Mouse (Mus musculus) CH12F3 (cell line): ENCODE data around the gene Gsta3.

Experiments
- in situ Hi-C: fragments of 300-500 bp; cut with MboI; formaldehyde crosslinking; loops from 2 replicates; pipeline ENCODE4 v1.14.3; 2020; ENCODE audit warnings: low sequenced_read_pairs

Gene Gsta3

DNA sequence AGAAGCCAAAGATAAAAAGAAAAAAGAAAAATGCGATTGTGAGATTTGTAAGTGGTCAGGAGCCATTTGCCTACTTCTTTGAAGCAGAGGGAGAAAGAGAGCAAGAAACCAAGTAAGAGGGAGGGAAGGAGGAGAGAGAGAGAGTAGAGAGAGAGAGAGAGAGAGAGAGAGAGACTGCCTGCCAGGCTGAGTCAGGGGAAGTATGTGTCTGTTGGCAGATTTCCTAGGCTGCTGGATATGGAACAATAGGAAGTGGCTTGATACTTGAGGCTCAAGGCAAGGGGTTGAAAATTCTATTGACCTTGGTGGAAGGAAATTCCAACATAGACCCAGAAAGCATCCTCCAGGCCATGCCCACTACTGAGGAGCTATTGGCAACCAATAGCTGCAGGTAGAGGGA is 55.8 kb downstream of the Gsta3 start:
- in situ Hi-C loops = no loop called here

DNA sequence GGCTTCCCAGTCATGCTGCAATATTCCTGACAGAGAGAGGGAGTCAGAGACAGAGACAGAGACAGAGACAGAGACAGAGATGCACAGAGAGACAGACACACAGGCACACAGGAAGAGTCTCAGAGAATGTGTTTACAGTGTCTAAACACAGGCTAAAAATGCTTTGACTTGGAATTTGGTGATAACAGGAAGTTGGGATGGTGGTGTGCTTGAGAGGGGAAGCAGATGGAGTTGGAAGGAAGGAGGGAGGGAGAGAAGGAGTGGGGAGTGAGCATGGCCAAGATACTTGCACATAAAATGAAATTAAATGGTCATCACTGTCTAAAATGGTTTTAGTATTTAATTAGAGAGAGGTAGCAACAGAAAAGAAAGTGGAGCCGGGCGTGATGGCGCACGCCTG is 57.7 kb downstream of the Gsta3 start:
- in situ Hi-C loops = no loop called here

DNA sequence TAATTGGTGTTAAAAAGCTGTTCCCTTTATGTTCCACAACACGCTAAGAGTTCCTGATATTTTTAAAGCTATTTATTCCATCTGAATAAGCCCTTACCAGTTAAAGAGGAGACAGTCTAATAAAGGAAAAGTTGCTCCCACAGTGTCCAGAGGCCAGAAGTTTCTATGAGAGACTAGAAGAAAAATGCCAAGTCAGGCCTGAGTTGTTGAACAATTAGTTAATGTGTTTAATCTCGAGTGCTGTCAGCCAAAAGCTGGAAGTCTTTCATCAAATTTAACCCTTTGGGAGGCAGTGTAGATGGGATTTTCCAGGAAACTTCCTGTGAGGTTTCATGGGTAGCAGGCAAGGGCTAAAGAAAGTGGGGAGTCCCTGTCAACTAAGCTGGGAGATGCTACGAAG is 59.4 kb downstream of the Gsta3 start:
- in situ Hi-C loops = no loop called here

DNA sequence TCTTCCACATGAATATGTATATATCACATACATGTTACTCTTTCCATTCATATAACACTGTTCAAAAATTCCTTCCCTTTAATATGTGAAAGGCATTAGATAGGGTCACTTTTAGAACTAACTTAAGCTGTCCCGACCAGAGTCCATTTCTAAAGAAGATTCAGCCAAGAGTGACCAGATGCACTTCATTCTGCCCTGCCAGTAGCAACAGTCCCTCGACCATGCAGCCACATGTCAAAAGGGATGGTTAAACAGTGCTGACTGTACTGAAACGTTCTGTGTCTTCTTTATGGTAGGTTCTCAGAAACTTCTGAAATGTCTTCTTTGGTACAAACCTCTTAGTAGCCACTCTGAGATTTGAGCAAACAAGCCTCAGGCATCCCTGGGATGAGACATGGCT is 61.3 kb downstream of the Gsta3 start:
- in situ Hi-C loops = no loop called here

DNA sequence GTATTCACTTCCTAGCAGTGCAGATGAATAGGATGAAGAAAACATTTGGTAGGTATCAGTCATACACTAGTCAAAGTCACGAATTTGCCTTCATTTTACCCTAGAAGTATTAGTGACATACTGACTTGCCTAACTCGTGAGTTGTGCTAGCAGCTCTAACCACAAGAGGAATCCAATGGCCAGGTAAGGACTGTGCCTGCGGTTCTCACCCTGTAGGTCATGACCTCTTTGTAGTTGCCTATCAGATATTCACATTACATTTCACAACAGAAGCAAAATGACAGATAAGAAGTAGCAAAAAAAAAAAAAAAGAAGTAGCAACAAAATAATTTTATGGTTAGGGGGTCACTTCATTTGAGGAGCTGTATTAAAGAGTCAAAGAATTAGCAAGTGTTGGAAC is 63.8 kb downstream of the Gsta3 start:
- in situ Hi-C loops = no loop called here

DNA sequence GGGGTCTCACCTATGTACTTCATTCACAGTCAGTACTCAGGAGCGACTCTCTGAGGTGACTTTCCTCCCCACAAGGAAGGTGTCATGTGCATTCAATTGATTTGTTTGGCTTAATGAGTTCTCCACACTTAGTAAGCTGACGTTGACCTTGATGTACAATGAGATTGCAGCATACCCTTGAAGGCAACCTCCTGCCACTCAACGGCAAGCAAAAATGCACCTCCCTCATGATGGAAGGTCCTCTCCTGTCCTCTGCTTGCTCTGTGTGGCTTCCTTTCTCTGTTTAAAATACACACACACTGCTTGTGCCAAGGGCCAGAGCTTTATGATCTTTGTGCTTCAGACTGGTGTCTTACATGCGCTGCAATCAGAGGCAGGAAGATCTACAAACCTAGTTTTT is 64.3 kb downstream of the Gsta3 start:
- in situ Hi-C loops = no loop called here

DNA sequence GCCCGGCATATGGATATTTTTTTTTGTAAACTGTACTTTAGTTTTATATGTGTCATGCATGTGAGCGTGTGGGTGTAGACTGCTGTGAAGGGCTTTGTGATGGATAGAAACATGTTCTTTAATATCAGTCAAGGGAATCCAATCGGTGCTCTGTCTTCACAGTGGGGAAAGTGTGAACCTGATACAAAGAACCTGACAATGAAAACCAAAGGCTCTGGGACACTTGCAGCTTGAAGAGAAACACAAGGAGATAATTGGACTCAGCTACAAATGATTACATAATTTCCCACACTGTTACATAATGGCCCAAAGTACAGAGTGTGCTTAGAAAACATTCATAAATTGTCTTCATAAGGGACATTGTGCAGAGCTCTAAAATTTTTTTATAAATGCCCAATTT is 65.1 kb downstream of the Gsta3 start:
- in situ Hi-C loops = no loop called here

DNA sequence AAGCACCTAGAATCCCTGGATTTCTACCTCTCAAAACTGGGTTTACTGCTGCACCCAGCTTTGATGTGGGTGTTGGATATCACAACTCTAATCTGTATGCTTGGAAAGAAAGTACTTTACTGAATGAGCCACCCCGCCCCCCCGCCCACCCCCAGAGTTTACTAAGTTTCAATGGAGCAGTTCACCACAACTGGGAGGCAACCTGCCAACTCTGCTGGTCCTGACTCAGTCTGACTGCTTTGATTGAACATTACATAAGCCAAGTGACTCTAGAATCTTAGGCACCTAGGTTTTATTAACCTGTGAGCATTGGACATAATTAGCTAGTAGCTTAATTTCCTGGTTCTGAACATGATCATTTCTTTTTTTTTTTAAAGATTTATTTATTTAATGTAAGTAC is 73.9 kb downstream of the Gsta3 start:
- in situ Hi-C loops = no loop called here
